16 mouse cellular contexts compared by ENCODE assay signal in the genomic region with DNA sequence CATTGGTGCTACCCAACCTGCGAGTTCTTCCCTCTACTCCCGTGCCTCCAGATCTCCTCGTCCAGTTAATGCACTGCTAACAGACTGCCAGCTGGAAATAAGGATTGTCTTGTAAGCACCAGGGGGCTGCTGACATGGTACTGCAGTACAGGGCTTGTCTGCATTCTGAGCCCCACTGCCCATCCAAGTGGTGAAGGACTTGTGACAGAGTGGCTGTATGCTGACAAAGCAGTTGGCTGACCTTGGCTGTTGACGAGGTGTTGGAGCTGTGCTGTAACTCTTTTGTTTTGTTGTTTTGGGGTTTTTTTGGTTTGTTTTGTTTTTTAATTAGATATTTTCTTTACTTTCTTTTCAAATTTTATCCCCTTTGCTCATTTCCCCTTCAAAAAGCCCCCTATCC.
"Had no signal": no experiment of that assay in that cellular context is flagged by ENCODE, and none has a peak within 500 bp of the region (broad histone marks: within the 10 kb centered on the region; RNA-seq: fewer than 3 reads in every experiment).

No protein-coding gene starts in this region.

- H3K4me3 ChIP-seq: neural tube, embryonic 13.5 days; neural tube, embryonic 15.5 days; stomach, embryonic 15.5 days had no signal

- DNase-seq: retina, postnatal 1 day; right cerebral cortex, adult 18-20 months; right cerebral cortex, postnatal 14 days; right cerebral cortex, postnatal 25 days; right cerebral cortex, postnatal 4 days; spleen, adult 18-20 months; thymus, adult 18-20 months; thymus, adult 2 months; thymus, postnatal 14 days; thymus, postnatal 25 days; thymus, postnatal 36 days; thymus, postnatal 4 days had no signal

- H3K27ac ChIP-seq: neural tube, embryonic 13.5 days; neural tube, embryonic 15.5 days; stomach, embryonic 15.5 days; stomach, postnatal 0 days had no signal
